Mouse (Mus musculus): ENCODE results near the gene Leng1.
"Not testable (repeated sequence)": the region's sequence is repeated elsewhere in the genome, so short reads cannot be mapped to it uniquely, and the experiment has no call there.

The Leng1 gene

DNA sequence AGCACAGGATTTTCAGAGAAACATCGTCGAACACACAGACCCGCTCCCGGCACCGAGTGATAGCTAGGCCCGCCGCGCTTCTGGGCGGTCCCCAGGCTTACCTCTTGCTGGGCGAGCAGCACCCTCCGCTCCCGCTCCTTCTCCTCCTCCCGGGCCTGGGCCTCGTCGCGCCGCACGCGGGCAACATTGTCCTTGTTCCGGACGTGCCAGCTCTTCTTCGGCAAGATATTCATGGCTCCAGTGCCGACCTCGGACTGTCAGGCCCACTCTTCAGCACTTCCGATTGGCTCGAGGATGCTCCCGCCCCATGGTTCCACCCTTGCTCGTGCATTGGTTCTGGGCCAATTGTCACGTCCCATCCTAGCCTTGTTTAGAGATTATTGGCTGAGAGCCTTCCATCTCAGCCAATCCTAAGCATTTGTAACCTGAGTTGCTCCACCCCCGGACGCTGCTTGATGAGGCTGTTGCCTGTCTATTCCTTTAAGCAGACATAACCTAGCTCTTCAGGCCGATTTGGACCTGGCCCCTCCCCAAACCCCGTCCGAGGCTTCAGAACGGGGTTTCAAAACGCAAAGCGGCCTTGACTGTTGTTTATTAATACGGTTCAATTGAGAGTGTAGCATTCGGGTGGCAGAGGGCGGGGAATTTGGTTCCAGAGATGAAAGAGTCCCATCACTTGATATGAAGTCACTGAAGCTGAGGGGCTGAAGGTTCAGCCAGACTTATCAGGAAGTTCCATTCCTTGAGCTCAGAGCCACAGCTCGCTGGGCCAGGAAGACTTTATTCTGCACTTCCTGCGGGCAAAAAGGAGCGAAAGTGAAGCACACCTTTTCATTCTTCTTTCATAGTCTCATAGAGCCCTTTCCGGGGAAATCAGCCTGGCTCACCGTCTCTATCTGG lies at the start of gene Leng1:
TSS of gene Leng1 (minus strand) at position 626 of the 900 bp plus-strand sequence.
- peak; percentile 87 for DNase-seq (ENCODE audit: low read depth, low spot score)

DNA sequence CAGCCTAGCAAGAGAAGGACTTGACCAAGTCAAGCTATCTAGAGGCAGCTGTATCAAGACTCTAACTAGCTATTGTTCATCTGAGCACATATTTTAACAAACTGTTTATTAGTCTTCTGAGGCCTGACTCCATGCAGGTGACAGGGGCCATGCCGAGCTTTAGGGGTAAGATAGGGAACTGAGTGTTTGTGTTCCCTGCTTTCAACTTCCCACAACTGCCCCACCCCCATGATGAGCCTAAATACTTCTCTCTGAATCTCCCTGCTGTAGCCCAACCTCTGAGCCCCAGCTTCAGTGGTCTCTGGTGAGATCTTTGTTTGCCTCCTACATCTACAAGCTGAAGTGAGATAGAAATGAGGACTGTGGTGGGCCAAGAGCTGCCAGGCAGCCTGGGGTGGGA lies 49.6 kb upstream of the Leng1 start:
- DNase-seq (ENCODE audit: low read depth, low spot score) = no peak

DNA sequence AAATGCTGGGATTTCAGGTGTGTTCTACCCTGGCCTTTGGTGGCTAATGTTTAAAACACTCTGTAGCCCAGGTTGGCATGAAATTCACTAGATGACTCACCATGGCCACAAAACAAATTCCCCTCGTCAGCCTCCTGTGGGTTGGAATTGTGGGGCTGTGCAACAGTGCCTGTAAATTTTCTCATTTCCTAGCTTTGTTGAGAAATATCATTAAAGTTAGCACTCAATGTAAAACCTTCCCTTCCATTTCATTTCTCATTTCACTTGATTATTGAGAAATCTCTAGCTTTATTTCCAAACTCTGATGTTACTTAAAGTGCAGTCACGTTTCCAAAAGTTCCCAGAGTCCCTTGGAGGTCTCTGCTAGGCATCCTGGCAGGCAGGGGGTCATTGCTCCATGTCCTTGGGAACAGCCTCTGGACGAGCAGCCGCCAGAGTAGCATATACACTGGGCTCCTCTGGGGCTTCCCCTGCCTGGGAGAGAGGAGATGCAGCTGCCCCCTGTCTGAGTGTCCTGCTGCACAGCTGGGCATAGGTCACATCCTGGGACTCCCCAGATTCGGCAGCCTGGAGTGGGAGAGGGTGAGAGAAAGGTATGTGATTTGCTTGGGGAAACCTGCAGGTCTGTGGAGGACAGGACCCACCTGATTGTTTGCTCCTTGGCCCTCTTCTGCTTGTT lies 46.8 kb upstream of the Leng1 start:
- no peak for DNase-seq (ENCODE audit: low read depth, low spot score)

DNA sequence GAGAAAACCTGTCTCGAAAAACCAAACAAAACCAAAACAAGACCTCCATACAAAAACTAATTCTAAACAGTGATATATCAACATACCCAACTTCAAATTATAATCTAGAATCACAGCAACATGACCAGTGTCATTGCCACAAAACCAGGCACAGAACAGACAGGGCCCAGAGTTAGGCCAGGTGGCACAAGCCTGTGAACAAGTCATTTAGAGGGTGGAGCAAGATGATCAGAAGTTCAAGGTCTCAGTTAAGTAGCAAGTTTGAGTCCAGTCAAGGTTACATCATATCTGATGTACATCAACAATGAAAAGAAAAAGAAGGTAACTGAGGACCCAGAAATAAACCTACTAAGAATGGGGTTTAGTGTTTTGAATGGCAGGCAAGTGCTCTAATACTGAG lies 43.4 kb upstream of the Leng1 start:
- no peak for DNase-seq (ENCODE audit: low read depth, low spot score)

DNA sequence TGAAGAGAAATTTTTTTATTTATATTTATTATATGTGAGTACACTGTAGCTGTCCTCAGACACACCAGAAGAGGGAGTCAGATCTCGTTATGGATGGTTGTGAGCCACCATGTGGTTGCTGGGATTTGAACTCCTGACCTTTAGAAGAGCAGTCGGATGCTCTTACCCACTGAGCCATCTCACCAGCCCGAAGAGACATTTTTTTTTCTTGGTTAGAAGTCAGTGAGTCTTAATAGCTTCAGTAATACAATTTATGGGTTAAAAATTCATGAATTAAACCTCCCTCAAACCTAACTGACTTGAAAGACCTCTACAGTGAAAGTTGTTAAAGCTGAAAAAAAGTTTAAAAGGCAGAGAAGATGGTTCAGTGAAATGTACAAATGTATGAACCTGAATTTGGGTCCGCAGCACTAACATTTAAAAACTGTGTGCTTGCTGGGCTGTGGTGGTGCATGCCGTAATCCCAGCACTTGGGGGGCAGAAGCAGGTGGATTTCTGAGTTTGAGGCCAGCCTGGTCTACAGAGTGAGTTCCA lies 42.9 kb upstream of the Leng1 start:
- not testable (repeated sequence) for DNase-seq (ENCODE audit: low read depth, low spot score)

DNA sequence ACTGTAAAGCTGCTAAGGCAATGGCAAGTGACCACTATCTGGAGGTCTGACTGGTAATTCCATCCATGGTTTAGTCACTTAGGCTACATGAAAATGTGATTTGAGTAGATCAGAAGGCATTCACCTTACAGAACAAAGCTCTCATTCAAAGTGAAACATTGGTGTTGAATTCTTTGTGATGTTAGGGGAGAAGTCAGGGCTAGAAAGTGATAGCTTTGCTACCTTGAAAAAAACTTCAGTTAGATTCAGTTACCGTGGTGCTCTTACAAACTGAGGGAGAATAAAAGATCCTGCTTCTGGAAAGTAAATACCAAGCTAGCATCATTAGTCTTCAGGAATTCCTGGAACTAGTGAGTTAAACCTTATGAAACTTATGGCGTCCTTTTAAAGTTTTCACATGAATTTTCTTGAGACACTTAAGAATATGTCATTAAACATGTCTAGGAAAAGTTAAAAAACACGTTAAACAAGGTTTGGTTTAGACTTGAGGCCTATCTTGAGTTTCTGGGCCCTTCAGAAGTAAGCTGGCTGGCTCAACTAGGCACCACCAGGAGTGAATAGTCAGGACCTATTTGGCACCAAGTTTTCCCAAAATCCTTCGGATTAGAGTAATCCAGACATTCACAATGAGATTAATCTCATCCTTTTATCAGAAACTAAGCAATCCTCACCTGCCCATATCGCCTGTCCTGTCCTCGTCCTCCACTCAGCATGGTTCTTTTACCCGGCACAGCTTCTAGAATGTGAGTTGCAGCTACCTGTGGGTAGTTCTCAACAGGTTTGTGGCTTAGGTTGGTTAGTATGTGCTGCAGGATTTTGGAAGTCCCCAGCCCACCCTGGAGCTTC lies 42.2 kb upstream of the Leng1 start:
- DNase-seq (ENCODE audit: low read depth, low spot score) = no peak

DNA sequence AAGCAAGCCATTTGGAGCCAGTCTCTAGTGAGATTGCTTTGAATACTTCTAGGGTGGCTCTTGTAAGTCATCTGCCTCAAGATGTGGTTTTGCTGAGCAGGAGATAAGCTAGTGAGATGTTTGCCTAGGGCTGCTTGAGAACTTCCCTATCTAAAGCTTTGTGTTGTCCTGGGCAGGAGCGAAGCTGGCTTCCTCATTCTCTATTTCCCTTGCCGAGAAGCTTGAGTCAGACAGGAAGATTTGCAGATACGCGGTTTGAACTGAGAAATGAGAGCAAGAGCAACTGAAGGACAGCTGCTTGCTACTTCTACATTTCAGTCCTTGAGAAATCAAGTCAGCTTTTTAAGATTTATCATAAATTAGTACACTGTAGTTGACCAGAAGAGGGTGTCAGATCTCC lies 41.4 kb upstream of the Leng1 start:
- no peak for DNase-seq (ENCODE audit: low read depth, low spot score)

DNA sequence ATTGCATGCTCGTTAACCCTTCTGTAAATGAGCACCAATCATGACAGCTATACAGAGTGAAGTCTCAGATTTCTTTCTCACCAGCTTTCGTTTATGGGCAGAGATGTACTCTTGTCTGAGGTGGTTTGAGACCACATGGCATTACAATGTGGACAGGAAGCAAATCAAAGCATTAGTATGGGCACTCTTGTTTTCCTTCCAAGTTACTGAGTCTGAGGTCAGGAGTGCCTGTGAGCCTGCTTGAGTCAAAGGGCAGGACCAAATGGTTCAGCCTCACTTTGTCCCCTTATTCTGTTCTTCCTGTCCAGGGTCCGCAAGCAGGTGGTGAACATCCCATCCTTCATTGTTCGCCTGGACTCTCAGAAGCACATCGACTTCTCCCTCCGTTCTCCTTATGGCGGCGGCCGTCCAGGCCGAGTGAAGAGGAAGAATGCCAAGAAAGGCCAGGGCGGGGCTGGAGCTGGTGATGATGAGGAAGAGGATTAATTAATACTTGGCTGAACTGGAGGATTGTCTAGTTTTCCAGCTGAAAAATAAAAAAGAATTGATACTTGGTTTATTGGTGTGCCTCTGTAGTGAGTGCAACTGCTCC lies 40.8 kb upstream of the Leng1 start:
- no peak for DNase-seq (ENCODE audit: low read depth, low spot score)

DNA sequence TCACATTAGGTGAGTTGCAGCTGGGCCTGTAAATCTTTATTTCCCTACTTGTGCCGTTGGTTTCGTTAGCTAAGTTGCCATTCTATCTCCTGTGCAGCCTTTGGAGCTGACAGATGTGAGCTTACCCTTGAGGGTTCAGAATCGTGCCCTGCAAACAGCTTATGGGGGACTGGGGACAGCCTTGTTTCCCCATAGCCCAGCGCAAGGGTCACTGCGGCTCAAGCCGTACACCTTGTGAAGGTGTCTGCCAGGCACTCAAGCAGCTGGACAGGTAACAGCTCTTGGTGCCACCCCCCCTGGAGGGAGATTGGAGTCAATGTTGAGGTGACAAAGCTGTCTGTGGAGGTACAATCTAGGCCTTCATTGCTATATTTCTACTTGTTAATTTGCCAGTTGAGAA lies 40.3 kb upstream of the Leng1 start:
- DNase-seq (ENCODE audit: low read depth, low spot score) = no peak

DNA sequence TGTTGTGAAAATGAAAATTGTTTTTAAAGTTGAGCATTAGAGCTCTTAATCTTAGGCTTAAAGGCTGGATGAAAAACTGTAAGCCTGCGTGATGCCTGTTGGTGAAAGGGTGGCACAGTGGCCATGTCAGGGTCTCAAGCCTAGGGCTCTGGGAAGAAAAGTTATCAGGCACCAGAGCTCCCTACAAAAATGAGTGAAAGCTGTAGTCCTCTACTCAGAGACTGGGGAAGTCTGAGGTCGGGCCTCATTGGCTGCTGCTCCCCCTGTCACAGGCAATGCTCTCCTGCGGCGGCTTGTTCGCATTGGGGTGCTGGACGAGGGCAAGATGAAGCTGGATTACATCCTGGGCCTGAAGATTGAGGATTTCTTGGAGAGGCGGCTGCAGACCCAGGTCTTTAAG lies 39.8 kb upstream of the Leng1 start:
- DNase-seq (ENCODE audit: low read depth, low spot score) = not testable (repeated sequence)

DNA sequence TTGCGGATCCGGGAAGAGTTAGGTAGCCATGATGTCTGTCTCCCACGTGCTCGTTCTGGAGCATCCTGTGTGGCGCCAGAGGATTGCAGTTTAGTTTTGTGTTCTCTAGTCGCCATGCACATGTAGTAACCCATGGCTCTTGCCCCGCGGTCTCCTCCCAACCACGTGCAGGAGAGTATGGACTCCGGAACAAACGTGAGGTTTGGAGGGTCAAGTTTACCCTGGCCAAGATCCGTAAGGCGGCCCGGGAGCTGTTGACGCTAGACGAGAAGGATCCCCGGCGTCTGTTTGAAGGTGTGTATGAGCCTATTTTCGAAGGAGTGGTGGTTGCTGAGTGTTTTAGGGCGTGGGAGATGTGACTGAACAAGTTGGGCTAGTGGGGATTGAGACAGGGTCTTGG lies 38.8 kb upstream of the Leng1 start:
- no peak for DNase-seq (ENCODE audit: low read depth, low spot score)

DNA sequence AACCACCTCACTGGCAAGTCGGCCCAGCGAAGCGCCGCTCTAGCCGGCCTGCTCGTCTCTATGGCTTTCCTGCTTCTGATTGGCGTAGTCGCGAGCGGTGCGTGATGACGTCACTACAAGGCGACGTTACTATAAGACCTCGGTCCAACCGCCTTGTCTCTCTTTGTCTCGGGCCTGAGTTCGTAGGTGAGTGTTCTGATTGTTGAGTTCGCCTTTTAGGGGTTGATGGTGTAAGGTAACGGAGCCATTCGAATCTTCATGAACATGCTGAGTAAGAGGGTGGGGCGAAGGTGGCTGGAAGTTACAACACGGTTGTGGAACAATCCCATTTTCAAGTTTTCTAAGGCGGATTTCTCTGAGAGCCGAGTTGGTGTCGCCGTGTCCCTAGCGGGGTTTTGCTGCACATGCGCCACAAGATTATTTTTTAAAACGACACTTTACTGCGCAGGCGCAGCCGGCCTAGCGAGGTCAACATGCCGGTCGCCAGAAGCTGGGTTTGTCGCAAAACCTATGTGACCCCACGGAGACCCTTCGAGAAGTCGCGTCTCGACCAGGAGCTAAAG lies 38.3 kb upstream of the Leng1 start, which contains the start of gene Rps9:
TSS of gene Rps9 (plus strand) at position 115 of the 563 bp plus-strand sequence.
- DNase-seq (ENCODE audit: low read depth, low spot score) = peak; percentile 97

DNA sequence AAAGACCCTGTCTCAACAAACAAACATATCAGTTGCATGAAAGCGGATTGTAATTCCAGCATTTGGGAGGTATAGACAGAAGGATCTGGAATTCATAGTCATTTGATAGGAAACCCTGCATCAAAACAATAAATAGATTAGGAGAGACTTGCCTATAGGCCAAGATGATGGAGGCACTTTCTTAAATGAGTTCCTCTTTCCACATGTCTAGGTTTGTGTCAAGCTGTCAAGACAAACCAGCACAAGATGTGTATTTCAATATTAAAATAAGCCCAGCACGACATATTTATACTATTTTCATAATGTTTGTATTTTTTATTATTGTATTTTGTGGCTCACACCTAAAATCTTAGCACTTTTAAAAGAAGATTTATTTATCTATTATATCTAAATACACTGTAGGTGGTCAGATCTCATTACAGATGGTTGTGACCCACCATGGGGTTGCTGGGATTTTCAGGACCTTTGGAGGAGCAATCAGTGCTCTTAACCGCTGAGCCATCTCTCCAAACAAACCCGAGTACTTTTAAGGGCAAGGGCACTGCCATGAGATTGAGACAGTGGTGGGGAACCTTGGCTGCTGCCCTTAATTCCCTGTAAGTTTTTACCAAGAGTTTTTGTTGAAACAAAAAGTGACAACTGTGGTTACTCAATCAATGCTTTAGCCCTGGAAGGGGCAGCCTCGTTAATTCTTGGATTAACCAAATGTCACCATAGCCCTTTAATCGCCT lies 37.7 kb upstream of the Leng1 start:
- DNase-seq (ENCODE audit: low read depth, low spot score) = no peak

DNA sequence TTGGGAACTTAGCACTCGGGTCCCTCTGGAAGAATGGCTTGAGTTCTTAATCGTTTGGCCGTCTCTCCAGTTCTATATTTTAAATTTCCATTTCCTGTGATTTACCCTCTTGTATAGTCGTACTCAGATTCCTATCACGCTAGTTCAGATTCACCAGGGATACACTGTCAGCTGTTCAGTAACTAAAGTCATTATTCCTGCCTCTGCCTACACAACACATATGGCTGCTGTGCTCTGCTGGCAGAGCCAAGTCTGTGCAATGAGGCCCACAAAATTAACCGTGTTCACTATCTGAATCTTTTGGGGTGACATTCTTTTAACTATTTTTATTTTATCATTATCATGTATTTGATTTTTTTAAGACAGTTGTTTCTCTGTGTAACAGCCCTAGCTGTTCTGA lies 32.8 kb upstream of the Leng1 start:
- DNase-seq (ENCODE audit: low read depth, low spot score) = no peak

DNA sequence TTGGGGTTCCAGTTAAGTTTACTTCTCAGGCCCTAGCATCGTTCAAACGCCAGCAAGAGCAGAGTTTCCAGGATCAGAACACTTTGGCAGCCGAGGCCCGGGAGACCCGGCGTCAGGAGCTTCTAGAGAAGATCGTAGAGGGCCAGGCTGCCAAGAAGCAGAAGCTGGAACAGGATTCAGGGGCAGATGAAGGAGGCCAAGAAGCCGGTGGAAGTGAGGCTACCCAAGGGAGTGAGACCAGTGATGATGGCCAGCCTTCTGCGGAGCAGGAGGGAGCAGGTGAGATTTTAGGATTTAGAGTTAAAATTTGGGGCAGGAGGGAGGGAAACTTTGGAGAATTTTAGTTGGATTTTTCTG lies 29.3 kb upstream of the Leng1 start:
- not testable (repeated sequence) for DNase-seq (ENCODE audit: low read depth, low spot score)

DNA sequence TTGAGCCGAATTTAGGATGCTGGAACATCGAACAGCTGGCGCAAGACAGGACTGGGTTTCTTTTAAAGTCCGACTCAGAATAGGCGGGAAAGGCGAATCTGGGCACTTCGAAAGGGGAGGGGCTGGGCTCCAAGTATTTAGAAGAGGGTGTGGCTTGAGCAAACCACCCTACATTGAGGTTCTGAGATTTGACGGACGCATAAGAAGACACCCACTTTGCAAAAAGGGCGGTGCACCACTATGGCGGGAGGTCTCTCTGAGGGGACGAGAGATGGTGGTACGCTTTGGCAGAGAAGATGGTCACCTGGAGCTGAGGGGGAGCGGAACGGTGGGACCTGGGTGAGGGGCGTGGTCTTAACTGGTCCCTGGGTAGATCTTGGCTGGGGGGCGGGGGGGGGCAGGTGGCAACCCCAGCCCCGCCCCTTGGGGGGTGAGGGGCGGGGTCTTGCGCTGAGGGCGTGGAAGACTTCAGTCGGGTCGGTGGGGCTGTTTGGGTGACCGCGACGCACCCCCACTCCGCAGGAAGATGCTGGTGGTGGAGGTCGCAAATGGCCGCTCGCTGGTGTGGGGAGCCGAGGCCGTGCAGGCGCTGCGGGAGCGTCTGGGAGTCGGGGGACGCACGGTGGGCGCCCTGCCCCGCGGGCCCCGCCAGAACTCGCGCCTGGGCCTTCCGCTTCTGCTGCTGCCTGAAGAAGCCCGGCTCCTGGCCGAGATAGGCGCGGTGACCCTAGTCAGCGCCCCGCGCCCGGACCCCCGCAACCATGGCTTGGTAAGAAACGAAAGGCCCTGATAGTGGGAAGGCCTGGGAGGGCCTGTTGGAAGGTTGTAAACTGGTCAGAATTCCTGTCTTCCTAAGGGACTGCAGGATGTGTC lies 28.7 kb upstream of the Leng1 start:
- peak; percentile 16 for DNase-seq (ENCODE audit: low read depth, low spot score)

DNA sequence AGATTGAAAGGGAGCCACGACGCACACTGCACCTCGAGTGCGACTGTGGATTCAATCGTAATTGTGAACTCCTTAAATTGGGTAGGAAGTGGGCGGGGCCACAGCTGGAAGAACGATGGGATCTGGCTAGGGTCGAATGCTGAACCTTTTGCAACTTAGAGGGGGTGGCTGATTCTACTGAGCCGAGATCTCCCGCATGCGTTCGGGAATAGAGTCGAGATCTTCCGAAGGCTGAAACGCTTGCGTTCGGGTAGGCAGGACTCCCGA lies 28.1 kb upstream of the Leng1 start:
- no peak for DNase-seq (ENCODE audit: low read depth, low spot score)

DNA sequence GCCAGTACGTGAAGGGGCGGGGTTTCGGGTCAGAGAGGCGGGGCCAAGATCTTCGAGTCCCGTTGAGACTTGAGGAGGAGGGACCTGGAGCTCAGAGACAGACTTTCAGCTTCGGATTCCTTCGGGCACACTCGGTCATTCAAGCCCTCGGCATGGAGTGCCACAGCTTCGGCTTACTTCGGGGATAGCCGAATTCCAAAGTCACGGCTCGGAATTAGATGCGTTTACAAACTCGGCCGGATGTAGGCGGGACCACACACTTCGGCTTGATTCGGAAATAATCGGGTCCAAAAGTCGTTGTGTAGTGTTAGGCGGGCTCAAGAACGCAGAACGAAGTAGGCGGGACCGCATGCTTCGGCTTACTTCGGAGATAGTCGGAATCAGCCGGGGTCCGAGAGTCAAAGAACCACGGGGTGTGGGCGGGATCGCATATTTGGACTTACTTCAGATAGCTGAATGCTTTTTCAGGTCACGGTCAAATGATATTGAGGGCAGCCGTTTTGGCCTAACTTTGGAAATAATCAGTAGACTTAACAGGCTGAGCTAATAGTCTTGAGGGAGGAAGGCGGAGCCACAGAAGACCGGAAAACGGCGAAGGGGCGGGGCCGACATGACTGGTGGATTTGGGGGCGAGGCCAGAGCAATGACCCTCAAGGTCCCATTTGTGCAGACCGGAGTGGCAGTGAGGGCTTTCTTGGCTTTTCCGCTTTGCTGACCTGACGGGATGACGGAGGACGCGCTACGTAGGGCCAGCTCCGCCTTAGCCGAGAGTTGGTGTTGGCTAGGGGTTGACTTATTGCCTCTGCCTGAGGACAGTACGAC lies 27.6 kb upstream of the Leng1 start, which contains the start of gene Mboat7:
TSS of gene Mboat7 (minus strand) at position 537 of the 822 bp plus-strand sequence.
- DNase-seq (ENCODE audit: low read depth, low spot score) = peak; percentile 84

Measured in retina, adult 2 months (tissue).